Mouse (Mus musculus): ENCODE results near the gene Gm11114.

The Gm11114 gene

DNA sequence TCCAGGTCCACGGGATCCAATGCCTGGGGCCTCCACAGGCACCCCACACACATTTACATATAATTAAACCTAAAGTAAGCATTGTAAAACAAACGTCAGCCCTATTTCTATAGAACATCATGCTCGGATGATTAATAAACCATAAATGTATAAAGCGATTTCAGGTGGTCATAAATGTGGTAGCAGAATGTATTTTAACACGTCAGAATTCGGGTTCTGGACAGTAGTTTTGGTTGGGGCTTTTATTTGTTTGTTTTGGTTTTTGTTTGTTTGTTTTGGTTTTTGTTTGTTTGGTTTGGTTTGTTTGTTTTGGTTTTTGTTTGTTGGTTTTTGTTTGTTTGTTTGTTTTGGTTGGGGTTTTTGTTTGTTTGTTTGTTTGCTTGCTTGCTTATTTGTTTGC, at the start of gene Gm11114:
Gm11114 (plus strand) TSS at position 301 of the 400 bp plus-strand sequence.
- in situ Hi-C loops (cut with MboI, MseI) = no loop called here

GRCm38 (mm10) chr9:85266847-85267246, 45.7 kb upstream of the Gm11114 start:
- in situ Hi-C loops (cut with MboI, MseI) = no loop called here

DNA sequence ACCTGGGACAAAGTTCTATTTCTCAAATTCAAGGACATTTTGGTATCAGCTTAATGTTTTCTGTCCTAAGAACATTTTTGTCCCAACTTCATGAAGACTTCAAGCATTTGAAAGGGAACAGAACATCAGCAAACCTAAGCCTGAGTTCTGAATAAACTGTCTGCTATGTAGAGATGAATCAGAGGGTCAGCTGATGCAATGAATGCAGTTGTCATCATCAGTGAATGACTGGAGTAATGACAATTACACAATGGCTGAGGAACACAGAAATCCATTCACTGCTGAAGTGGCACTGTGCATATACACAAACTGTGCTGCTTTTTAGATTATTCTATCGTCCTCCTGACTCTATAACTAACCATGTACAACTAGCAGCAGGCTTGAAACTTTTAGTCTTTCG, 38.5 kb upstream of the Gm11114 start:
- in situ Hi-C loops (cut with MboI, MseI) = no loop called here

GRCm38 (mm10) chr9:85302849-85303248, 9.7 kb upstream of the Gm11114 start:
- in situ Hi-C loops (cut with MboI, MseI) = no loop called here

DNA sequence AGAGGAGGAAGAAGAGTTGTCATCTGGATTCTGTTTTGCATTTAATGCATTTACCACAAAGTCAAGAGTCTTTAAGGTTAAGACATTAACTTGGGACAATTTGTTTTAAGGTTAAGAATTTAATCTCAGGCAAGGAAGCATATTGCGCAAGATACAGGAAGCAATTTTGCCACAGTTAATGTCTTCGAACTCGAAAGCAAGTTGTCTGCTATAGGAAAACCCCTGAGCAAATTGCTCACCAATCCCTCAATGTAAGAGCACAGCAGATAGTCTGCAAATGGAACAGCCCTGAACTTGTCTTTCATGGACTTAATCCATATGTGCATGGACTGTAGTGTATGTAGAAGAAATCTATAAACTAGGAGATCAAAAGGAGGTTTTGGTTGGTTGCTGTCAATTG, 9.2 kb upstream of the Gm11114 start:
- in situ Hi-C loops (cut with MboI, MseI) = no loop called here

- in situ Hi-C loops (cut with MboI, MseI) = no loop called here
Observed at GRCm38 (mm10) chr9:85316122-85316521, 3.5 kb downstream of the Gm11114 start.

DNA sequence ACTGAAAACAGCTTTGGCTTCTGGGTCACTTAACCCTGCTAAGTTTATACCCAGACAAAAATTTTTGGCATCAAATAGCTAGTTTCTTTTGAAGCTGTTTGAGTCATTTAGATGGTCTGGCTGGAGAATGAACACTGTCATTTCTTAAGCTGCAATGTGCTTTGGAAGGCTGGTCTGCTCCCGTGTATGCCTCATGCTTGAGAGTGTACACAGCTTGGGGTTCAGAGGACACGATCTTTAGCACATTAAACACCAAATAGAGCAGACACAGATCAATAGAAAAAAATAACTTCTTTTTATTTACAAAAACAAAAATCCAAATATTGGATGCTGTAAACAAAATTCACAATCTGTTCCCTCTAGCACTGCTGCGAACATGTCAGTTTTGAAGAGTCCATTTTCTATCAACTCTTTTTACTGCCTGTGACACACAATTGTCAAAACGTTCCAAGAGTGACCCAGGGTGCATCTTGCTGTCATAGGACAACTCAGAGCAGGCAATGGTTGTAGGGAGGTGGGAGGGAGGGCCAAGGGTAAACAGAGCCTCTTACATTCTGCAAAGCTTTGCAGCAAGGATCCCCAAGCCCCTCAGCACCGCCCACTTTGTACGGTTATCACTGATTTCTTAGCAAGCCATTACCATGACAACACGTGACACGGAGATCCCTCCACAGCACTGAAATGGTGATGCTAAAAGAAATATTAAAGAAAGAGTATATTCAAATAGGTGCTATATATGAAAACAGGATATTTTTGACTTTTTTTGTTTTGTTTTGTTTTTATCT, 7.8 kb downstream of the Gm11114 start:
- in situ Hi-C loops (cut with MboI, MseI) = no loop called here

DNA sequence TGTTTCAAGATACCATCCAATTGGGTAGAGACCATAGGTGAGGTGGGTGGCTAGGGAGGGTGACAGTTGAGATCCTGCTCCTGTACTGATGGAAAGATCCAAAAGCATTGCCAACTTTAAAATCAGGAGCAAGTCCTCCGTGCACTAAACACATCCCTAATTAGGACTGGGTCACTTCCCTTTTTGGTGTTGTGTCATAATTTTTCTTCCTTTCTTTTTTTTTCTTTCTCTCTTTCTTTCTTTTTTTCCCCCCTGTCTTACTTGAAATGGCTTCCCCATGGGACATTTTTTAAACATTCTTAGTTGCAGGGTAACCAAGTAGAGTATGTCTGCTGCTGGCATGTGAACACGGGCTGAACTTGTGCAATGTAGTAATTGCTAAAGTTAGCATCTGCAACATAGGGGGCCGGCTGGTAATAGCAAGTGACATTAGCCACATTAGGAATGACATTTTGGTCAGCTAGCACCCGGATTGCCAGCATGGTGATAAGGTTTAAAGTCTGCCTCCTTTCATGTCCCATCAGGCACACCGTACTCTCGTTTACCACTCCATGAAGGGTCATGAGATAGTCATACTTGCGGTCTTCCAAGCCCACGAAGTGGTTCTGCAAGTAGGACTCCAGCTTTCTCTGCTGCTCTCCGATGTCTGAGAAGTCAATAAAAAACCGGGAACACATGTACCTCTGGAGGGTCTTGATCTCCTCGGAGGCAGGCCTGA, 11.7 kb downstream of the Gm11114 start:
- in situ Hi-C loops (cut with MboI, MseI) = no loop called here

DNA sequence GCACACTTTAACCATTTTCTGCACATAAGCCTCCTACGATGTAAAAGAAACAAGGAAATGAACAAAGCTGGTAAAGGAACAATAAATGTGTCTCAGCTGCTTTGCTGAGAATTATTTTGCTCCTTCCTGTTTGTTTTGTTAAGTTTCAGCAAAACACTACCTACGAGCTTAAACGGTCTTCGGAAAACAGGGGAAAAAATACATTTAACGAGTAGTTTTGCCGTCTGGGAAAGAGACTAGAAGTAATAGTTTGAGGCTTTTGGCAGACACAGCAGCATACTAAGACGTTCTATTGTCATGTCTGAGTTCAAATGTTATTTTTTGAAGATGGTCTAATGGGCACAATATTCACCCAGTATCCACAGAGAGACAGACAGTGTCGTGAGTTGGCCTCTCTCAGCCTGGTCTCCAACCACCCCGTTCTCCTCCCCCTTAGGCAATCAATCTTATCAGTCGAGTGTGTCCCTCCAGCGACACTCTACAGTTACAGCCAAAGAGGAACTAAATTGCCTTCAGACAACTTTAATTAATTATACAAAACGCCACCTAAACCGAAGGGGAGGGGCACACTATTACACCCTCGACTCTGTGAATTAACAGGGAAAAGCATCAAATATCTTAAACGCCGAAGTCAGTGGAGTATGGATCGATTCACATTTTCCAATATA, 12.8 kb downstream of the Gm11114 start:
- in situ Hi-C loops (cut with MboI, MseI) = loop anchor here (25.0 kb wide), 2 partner anchors 863 to 1363 kb away; no protein-coding TSS in a partner anchor

- in situ Hi-C loops (cut with MboI, MseI) = loop anchor here (25.0 kb wide), 2 partner anchors 864 to 1364 kb away; no protein-coding TSS in a partner anchor
Observed at GRCm38 (mm10) chr9:85326292-85327241, 14.0 kb downstream of the Gm11114 start.

DNA sequence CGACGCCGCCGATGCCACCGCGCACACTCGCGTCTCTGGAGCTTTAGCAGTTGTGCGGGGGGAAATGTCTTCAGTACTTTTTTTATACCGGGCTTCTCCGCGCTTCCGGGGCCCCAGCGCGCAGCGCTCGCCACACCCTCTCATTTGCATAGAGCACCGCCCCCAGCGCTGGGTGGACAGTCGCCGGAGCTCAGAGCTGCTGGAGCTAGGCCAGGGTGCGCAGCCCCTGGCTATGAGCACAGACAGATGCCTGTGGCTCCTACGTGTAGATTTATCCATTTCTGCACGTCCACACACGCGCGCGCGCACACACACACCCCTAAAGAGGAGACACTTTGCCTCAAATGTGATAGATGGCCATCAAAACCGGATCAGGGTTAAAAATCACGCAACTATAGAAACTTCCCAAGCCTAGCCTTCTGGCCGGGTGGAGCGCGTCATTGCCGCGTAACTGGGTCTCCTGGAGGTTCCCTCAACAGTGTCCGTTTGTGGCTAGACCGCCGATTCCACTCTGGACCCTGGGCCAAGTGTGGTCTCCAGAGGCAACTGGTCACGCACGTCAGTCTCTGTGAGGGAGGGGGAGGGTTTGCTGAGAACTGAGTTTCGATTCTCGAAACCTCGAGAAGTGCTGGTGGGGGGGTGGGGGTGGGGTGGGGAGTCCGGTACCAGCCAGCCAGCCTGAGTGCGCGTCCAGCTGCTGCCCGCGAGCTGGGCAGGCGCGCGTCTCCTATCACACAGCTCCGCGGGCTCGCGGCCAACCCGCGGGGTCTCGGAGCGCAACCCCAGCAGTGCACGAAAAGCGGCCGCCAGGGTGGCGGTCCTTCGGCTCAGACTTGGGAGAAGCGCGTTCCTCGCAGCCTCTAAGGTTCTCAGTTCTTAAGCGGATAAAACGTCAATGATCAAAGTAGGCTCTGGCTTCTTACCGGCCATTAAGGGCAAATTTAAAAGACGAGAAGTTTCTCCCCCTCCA, 15.0 kb downstream of the Gm11114 start, which contains the start of gene Tent5a:
Tent5a (minus strand) TSS at position 107 of the 970 bp plus-strand sequence.
- in situ Hi-C loops (cut with MboI, MseI) = loop anchor here (25.0 kb wide), 2 partner anchors 865 to 1365 kb away; no protein-coding TSS in a partner anchor

DNA sequence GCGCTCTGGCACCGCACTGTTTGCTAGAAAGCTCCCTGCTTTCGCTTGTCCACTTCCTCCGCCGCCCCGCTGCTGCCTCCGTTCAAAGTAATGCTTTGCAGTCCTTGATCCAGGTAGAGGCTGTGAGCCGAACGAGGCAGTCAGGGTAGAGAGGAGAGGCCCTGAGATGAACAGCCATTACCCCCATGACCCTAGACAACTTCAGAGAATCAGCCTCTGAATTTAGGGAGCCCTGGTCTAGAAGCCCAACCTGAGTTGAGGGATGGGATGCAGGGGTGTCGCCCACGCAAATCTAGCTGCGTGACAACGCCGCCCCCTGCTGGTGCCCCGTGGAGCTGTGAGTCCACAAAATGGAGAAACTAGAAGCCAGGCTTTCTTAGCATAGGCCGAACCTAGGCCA, 15.7 kb downstream of the Gm11114 start:
- in situ Hi-C loops (cut with MboI, MseI) = loop anchor here (25.0 kb wide), 2 partner anchors 866 to 1366 kb away; no protein-coding TSS in a partner anchor

- in situ Hi-C loops (cut with MboI, MseI) = loop anchor here (25.0 kb wide), 2 partner anchors 869 to 1369 kb away; no protein-coding TSS in a partner anchor
Observed at GRCm38 (mm10) chr9:85331521-85331920, 18.9 kb downstream of the Gm11114 start.

- in situ Hi-C loops (cut with MboI, MseI) = loop anchor here (25.0 kb wide), 2 partner anchors 874 to 1374 kb away; no protein-coding TSS in a partner anchor
Observed at GRCm38 (mm10) chr9:85336046-85336445, 23.5 kb downstream of the Gm11114 start.

DNA sequence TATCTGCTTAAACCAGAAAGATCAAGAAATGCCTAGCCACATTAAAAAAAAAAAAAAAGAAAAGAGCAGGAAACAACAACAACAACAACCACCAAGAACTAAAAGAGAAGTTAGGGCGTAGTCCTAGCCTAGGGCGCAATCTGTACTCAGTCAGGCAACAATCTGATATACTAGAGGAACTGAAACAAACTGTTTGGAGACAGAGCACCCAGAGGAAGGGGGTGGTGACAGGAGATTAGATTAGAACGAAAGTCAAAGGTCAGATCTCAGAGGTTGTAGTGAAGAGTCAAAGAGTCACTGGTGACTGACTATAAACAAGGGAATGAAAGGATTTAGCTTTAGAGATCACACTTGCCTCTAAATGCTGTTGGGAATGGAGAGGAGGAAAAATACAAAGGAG, 27.7 kb downstream of the Gm11114 start:
- in situ Hi-C loops (cut with MboI, MseI) = loop anchor here (25.0 kb wide), 2 partner anchors 878 to 1378 kb away; no protein-coding TSS in a partner anchor

- in situ Hi-C loops (cut with MboI, MseI) = loop anchor here (25.0 kb wide), 2 partner anchors 881 to 1381 kb away; no protein-coding TSS in a partner anchor
Observed at GRCm38 (mm10) chr9:85342892-85343785, 30.6 kb downstream of the Gm11114 start.

DNA sequence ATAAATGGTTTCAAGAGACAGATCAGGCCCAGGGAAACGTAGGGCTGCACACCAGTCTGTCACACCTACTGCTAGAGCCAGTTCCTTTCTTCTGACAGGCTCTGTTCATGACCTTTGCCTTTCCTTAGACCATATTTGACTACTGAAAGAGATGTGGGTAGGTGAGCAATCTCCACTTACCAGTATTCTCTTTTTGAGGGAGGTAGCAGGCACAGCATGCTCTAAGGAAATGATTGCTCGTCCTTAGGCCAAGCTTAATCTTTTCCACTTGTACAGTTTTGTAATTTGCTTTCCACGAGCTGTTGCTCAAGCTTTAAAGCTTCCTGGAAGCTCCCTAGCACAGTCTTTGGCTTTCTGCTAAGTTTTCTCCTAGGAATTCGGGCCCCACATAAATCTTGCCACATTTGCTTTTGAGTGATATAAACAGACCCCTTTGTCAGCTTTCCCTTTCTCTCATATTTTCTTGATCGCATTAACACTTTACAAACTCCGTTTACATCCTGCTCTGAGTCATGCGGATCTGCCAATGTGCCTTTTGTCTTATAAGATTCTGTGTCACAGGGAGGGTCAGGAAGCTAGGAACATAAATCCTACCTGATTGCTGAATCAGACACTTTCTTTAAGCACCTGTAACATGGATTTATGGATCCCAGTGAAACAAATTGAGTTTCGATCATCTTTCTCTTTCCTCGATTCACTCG, 35.4 kb downstream of the Gm11114 start:
- in situ Hi-C loops (cut with MboI, MseI) = loop anchor here (25.0 kb wide), 2 partner anchors 886 to 1386 kb away; no protein-coding TSS in a partner anchor

GRCm38 (mm10) chr9:85355559-85355958, 43.0 kb downstream of the Gm11114 start:
- in situ Hi-C loops (cut with MboI, MseI) = no loop called here
